Mouse (Mus musculus) layer of hippocampus, adult 9-10 months (tissue): ENCODE measurements around the gene Sbf1.

Source experiments
- DNase-seq: peaks from one replicate; pipeline ENCODE4 v3.0.0; 2022; ENCODE audit warnings: low spot score

Sbf1 gene

GRCm38 (mm10) chr15:89315190-89315731, at the start of gene Sbf1:
Gene Sbf1, minus strand, starts transcription at chr15:89315311.
- DNase-seq = peak; percentile 90

- DNase-seq = no peak
Observed at GRCm38 (mm10) chr15:89363051-89363450, 47.9 kb upstream of the Sbf1 start.

- DNase-seq = no peak
Observed at GRCm38 (mm10) chr15:89358784-89359183, 43.7 kb upstream of the Sbf1 start.

GRCm38 (mm10) chr15:89356372-89356771, 41.3 kb upstream of the Sbf1 start:
- DNase-seq = no peak

GRCm38 (mm10) chr15:89355241-89356187, 40.4 kb upstream of the Sbf1 start, which contains the start of the genes Lmf2 and Ncaph2:
Gene Lmf2, minus strand, starts transcription at chr15:89355659.
Gene Ncaph2, plus strand, starts transcription at chr15:89355719.
- DNase-seq = peak; percentile 89

GRCm38 (mm10) chr15:89354455-89354854, 39.3 kb upstream of the Sbf1 start:
- DNase-seq = no peak

- DNase-seq = no peak
Observed at GRCm38 (mm10) chr15:89353837-89354236, 38.7 kb upstream of the Sbf1 start.

- DNase-seq = no peak
Observed at GRCm38 (mm10) chr15:89352795-89353194, 37.7 kb upstream of the Sbf1 start.

GRCm38 (mm10) chr15:89352054-89352453, 36.9 kb upstream of the Sbf1 start:
- no peak for DNase-seq

GRCm38 (mm10) chr15:89351302-89351701, 36.2 kb upstream of the Sbf1 start:
- DNase-seq = no peak

- DNase-seq = no peak
Observed at GRCm38 (mm10) chr15:89350447-89350846, 35.3 kb upstream of the Sbf1 start.

GRCm38 (mm10) chr15:89343325-89343724, 28.2 kb upstream of the Sbf1 start:
- DNase-seq = no peak

GRCm38 (mm10) chr15:89341678-89342077, 26.6 kb upstream of the Sbf1 start:
- DNase-seq = no peak

- no peak for DNase-seq
Observed at GRCm38 (mm10) chr15:89340136-89340535, 25.0 kb upstream of the Sbf1 start.

- no peak for DNase-seq
Observed at GRCm38 (mm10) chr15:89339696-89340095, 24.6 kb upstream of the Sbf1 start.

- no peak for DNase-seq
Observed at GRCm38 (mm10) chr15:89336422-89336821, 21.3 kb upstream of the Sbf1 start.

- no peak for DNase-seq
Observed at GRCm38 (mm10) chr15:89334774-89335537, 19.8 kb upstream of the Sbf1 start.

- DNase-seq = no peak
Observed at GRCm38 (mm10) chr15:89334271-89334670, 19.2 kb upstream of the Sbf1 start, which contains the start of gene Miox. Gene Miox, plus strand, starts transcription at chr15:89334398.

- no peak for DNase-seq
Observed at GRCm38 (mm10) chr15:89326441-89326840, 11.3 kb upstream of the Sbf1 start.

- DNase-seq = no peak
Observed at GRCm38 (mm10) chr15:89323656-89324055, 8.5 kb upstream of the Sbf1 start.

GRCm38 (mm10) chr15:89322670-89323522, 7.8 kb upstream of the Sbf1 start, which contains the start of gene Adm2:
Gene Adm2, plus strand, starts transcription at chr15:89322720.
- DNase-seq = no peak
